Mouse (Mus musculus): ENCODE data around the gene Pias1. TPM values are rescaled to one million over a fixed set of nuclear protein-coding genes. Genes with fewer than 3 reads are reported as not detected.

Pias1 gene
- total RNA-seq (2021): 10 to 100 TPM; 20.3 to 24.5 TPM

- DNase-seq (ENCODE audit: low spot score): no peak
- intact Hi-C loops (cut with DNase I): no loop called here
These were observed at the start of gene Pias1 for GRCm38 (mm10) chr9:62987824-62988223. Gene Pias1 (minus strand): TSS chr9:62987924.

- intact Hi-C loops (cut with DNase I): no loop called here
- no peak for DNase-seq (ENCODE audit: low spot score)
These were observed 47.7 kb upstream of the Pias1 start for GRCm38 (mm10) chr9:63035431-63035830.

- intact Hi-C loops (cut with DNase I): no loop called here
- DNase-seq (ENCODE audit: low spot score): peak; percentile 71
These were observed 43.5 kb upstream of the Pias1 start for GRCm38 (mm10) chr9:63031011-63031782.

- intact Hi-C loops (cut with DNase I): no loop called here
These were observed 34.8 kb upstream of the Pias1 start for GRCm38 (mm10) chr9:63022486-63022885.

GRCm38 (mm10) chr9:63007371-63007770 is 19.6 kb upstream of the Pias1 start:
- intact Hi-C loops (cut with DNase I): no loop called here
- DNase-seq (ENCODE audit: low spot score): no peak

More at GRCm38 (mm10) chr9:63022486-63022885, 34.8 kb upstream of the Pias1 start:
- DNase-seq (ENCODE audit: low spot score): no peak

GRCm38 (mm10) chr9:63006081-63006820 is 18.5 kb upstream of the Pias1 start:
- DNase-seq (ENCODE audit: low spot score): no peak

GRCm38 (mm10) chr9:62998561-62998960 is 10.8 kb upstream of the Pias1 start:
- DNase-seq (ENCODE audit: low spot score): no peak
- intact Hi-C loops (cut with DNase I): no loop called here

More at GRCm38 (mm10) chr9:63006081-63006820, 18.5 kb upstream of the Pias1 start:
- intact Hi-C loops (cut with DNase I): no loop called here

GRCm38 (mm10) chr9:62997626-62998025 is 9.9 kb upstream of the Pias1 start:
- no peak for DNase-seq (ENCODE audit: low spot score)
- intact Hi-C loops (cut with DNase I): no loop called here

- intact Hi-C loops (cut with DNase I): no loop called here
- DNase-seq (ENCODE audit: low spot score): no peak
These were observed 7.5 kb upstream of the Pias1 start for GRCm38 (mm10) chr9:62995186-62995585.

- intact Hi-C loops (cut with DNase I): no loop called here
- no peak for DNase-seq (ENCODE audit: low spot score)
These were observed 2.4 kb upstream of the Pias1 start for GRCm38 (mm10) chr9:62990134-62990533.

- intact Hi-C loops (cut with DNase I): loop anchor here (5.0 kb wide), 2 partner anchors 92 to 127 kb away; no protein-coding TSS in a partner anchor
These were observed 6.9 kb downstream of the Pias1 start for GRCm38 (mm10) chr9:62980777-62981202.

GRCm38 (mm10) chr9:62980162-62980776 is 7.5 kb downstream of the Pias1 start:
- intact Hi-C loops (cut with DNase I): loop anchor here (5.0 kb wide), 2 partner anchors 92 to 127 kb away; no protein-coding TSS in a partner anchor
- peak; percentile 2 for DNase-seq (ENCODE audit: low spot score)

More at GRCm38 (mm10) chr9:62980777-62981202, 6.9 kb downstream of the Pias1 start:
- peak; percentile 91 for DNase-seq (ENCODE audit: low spot score)

- intact Hi-C loops (cut with DNase I): loop anchor here (2.0 to 5.0 kb wide), 4 partner anchors 37 to 145 kb away; no protein-coding TSS in a partner anchor
- DNase-seq (ENCODE audit: low spot score): no peak
These were observed 8.1 kb downstream of the Pias1 start for GRCm38 (mm10) chr9:62979461-62980161.

GRCm38 (mm10) chr9:62977152-62977551 is 10.6 kb downstream of the Pias1 start:
- no peak for DNase-seq (ENCODE audit: low spot score)

GRCm38 (mm10) chr9:62975830-62976229 is 11.9 kb downstream of the Pias1 start:
- DNase-seq (ENCODE audit: low spot score): no peak
- intact Hi-C loops (cut with DNase I): loop anchor here (5.0 kb wide), 1 partner anchor 34 kb away; no protein-coding TSS in a partner anchor

More at GRCm38 (mm10) chr9:62977152-62977551, 10.6 kb downstream of the Pias1 start:
- intact Hi-C loops (cut with DNase I): loop anchor here (5.0 kb wide), 1 partner anchor 35 kb away; no protein-coding TSS in a partner anchor

- intact Hi-C loops (cut with DNase I): loop anchor here (5.0 kb wide), 1 partner anchor 42 kb away; no protein-coding TSS in a partner anchor
- DNase-seq (ENCODE audit: low spot score): no peak
These were observed 13.3 kb downstream of the Pias1 start for GRCm38 (mm10) chr9:62974439-62974838.

- peak; percentile 2 for DNase-seq (ENCODE audit: low spot score)
- intact Hi-C loops (cut with DNase I): loop anchor here (2.0 to 5.0 kb wide), 2 partner anchors 40 to 125 kb away; no protein-coding TSS in a partner anchor
These were observed 15.5 kb downstream of the Pias1 start for GRCm38 (mm10) chr9:62972073-62972745.

GRCm38 (mm10) chr9:62970345-62970744 is 17.4 kb downstream of the Pias1 start:
- intact Hi-C loops (cut with DNase I): loop anchor here (5.0 kb wide), 1 partner anchor 38 kb away; no protein-coding TSS in a partner anchor
- DNase-seq (ENCODE audit: low spot score): no peak

- intact Hi-C loops (cut with DNase I): no loop called here
- no peak for DNase-seq (ENCODE audit: low spot score)
These were observed 21.7 kb downstream of the Pias1 start for GRCm38 (mm10) chr9:62966018-62966417.

All from heart, postnatal 25 days (tissue).